ENCODE assay signal across 12 mouse cellular contexts in genomic region chr10:122408697-122409409, GRCm38 (mm10). TPM values are rescaled to one million over a fixed set of nuclear protein-coding genes. Genes with fewer than 3 reads are reported as not detected.
A peak's percentile ranks its signal among the peaks of the same experiment; 100 is the strongest.
DNase-seq lines count a peak whose midpoint lies in the region; ATAC-seq lines count a peak whose summit lies in the region.
"Had no signal": no experiment of that assay in that cellular context is flagged by ENCODE, and none has a peak within 500 bp of the region (broad histone marks: within the 10 kb centered on the region; RNA-seq: fewer than 3 reads in every experiment).

No protein-coding gene starts in this region.

- H3K4me2 ChIP-seq in hindbrain, embryonic 14.5 days (replicated peaks), result no peak overlapping the region
- H3K4me2 ChIP-seq: heart, embryonic 13.5 days; limb, embryonic 13.5 days; neural tube, embryonic 12.5 days had no signal

- DNase-seq in heart, adult 8-10 months (ENCODE audit: low spot score), result peak; percentile 9
- no peak for DNase-seq in heart, embryonic 10.5 days (ENCODE audit: low spot score)
- DNase-seq in adrenal gland, postnatal 10 days, result peak; percentile 52
- peak; percentile 47 for DNase-seq in heart, postnatal 4 days
- peak; percentile 46 to 72 for DNase-seq in kidney, postnatal 36 days
- DNase-seq in hindbrain, embryonic 14.5 days (ENCODE audit: low spot score), result no peak
- DNase-seq: cerebellum, postnatal 36 days; right cerebral cortex, postnatal 4 days had no signal

- H3K4me1 ChIP-seq in heart, embryonic 10.5 days, result no peaks in the 10 kb centered on the region
- no peaks in the 10 kb centered on the region for H3K4me1 ChIP-seq in hindbrain, embryonic 14.5 days (replicated peaks; ENCODE audit: control insufficient read depth, insufficient read depth, low read length)
- H3K4me1 ChIP-seq: limb, embryonic 13.5 days; neural tube, embryonic 12.5 days had no signal

- no peak overlapping the region for H3K9ac ChIP-seq in hindbrain, embryonic 14.5 days
- H3K9ac ChIP-seq: heart, embryonic 13.5 days; limb, embryonic 13.5 days; neural tube, embryonic 12.5 days had no signal

- H3K27ac ChIP-seq in heart, embryonic 10.5 days, result no peak overlapping the region
- H3K27ac ChIP-seq in hindbrain, embryonic 14.5 days, result no peak overlapping the region
- H3K27ac ChIP-seq: heart, embryonic 13.5 days; limb, embryonic 13.5 days; neural tube, embryonic 12.5 days had no signal

- 80% methylated on average over 7 of the region's 7 CpGs for WGBS in heart, embryonic 10.5 days
- 91% methylated on average over 7 of the region's 7 CpGs for WGBS in hindbrain, embryonic 14.5 days

- H3K27me3 ChIP-seq in heart, embryonic 10.5 days (ENCODE audit: insufficient read depth, poor library complexity, severe bottlenecking), result no peaks in the 10 kb centered on the region
- H3K27me3 ChIP-seq in hindbrain, embryonic 14.5 days (ENCODE audit: control insufficient read depth, insufficient read depth, low read length), result no peaks in the 10 kb centered on the region
- H3K27me3 ChIP-seq: heart, embryonic 13.5 days; limb, embryonic 13.5 days; neural tube, embryonic 12.5 days had no signal

- no peaks in the 10 kb centered on the region for H3K9me3 ChIP-seq in heart, embryonic 10.5 days
- no peaks in the 10 kb centered on the region for H3K9me3 ChIP-seq in hindbrain, embryonic 14.5 days (ENCODE audit: control insufficient read depth, low read length)
- H3K9me3 ChIP-seq: heart, embryonic 13.5 days; limb, embryonic 13.5 days; neural tube, embryonic 12.5 days had no signal

- H3K36me3 ChIP-seq in heart, embryonic 10.5 days, result no peaks in the 10 kb centered on the region
- no peaks in the 10 kb centered on the region for H3K36me3 ChIP-seq in hindbrain, embryonic 14.5 days (replicated peaks; ENCODE audit: control insufficient read depth, insufficient read depth)
- H3K36me3 ChIP-seq: heart, embryonic 13.5 days; limb, embryonic 13.5 days; neural tube, embryonic 12.5 days had no signal

- H3K4me3 ChIP-seq in heart, embryonic 10.5 days, result no peak overlapping the region
- H3K4me3 ChIP-seq in hindbrain, embryonic 14.5 days (replicated peaks; ENCODE audit: low read length), result no peak overlapping the region
- H3K4me3 ChIP-seq: heart, embryonic 13.5 days; limb, embryonic 13.5 days; neural tube, embryonic 12.5 days had no signal

- ATAC-seq in CD4-positive, CD25-positive, alpha-beta regulatory T cell, adult 4 months, result no peak
- ATAC-seq in hindbrain, embryonic 14.5 days (ENCODE audit: low FRiP score), result no peak

RNA-seq across cellular contexts. Expression of gene Avpr1a, which starts 39.4 kb away (rescaled TPM):
- 1 to 10 TPM in 2 of 4 experiments, under 1 TPM in 2; 0.57 to 1.3 (median 0.85) TPM for total RNA-seq in heart, adult 8-10 months (2022)
- polyA plus RNA-seq in heart, embryonic 10.5 days (2016; fragmentation: Nextera tagmentation; extraction: Ambion mirVana), result 0.09 TPM in 1 of 2 replicates, not detected in the other
- 10 to 100 TPM in 1 of 2 experiments, 1 to 10 TPM in 1; 6.1 to 12.1 TPM for total RNA-seq in adrenal gland, postnatal 10 days (2021)
- total RNA-seq in heart, postnatal 4 days (2021), result under 1 TPM; 0.56 to 0.64 TPM
- not detected for polyA plus RNA-seq in CD4-positive, CD25-positive, alpha-beta regulatory T cell, adult 4 months (2017; shearing (Covaris generic))
- polyA plus RNA-seq in hindbrain, embryonic 14.5 days (2014; fragmentation: Nextera tagmentation; extraction: Ambion mirVana), result 3.7 and 4.3 TPM in 2 replicates

Comparison
In these comparisons a context has a peak if more than half of its experiments do, and no peak if none do; other contexts are left out.
1. DNase-seq: peak in heart, adult 8-10 months (single experiment), adrenal gland, postnatal 10 days (single experiment), heart, postnatal 4 days (single experiment) and kidney, postnatal 36 days (2 of 2); none in heart, embryonic 10.5 days (single experiment) and hindbrain, embryonic 14.5 days (single experiment).